Mouse (Mus musculus): ENCODE results near the gene Cxcl5. TPM values are rescaled to one million over a fixed set of nuclear protein-coding genes. Genes with fewer than 3 reads are reported as not detected.

Gene Cxcl5
- polyA plus RNA-seq, 1 experiment from 2014 or later: 0.17 TPM

GRCm38 (mm10) chr5:90771880-90772653, 12.9 kb downstream of the Cxcl5 start, which contains the start of gene Pf4:
Gene Pf4, plus strand, starts transcription at chr5:90772435.
- no peaks in the 10 kb centered on the region for H3K4me1 ChIP-seq (replicated peaks; ENCODE audit: control insufficient read depth, insufficient read depth, low read length)
- WGBS: 88% methylated on average over 16 of the region's 16 CpGs
- no peaks in the 10 kb centered on the region for H3K9me3 ChIP-seq (ENCODE audit: control insufficient read depth, low read length)
- H3K27me3 ChIP-seq (ENCODE audit: control insufficient read depth, insufficient read depth, low read length): no peaks in the 10 kb centered on the region
- DNase-seq (ENCODE audit: low spot score): no peak
- no peak for ATAC-seq (ENCODE audit: low FRiP score)
- H3K4me2 ChIP-seq (replicated peaks; ENCODE audit: low read depth, low read length): no peak within 1 kb of the TSS
- no peaks in the 10 kb centered on the region for H3K36me3 ChIP-seq (ENCODE audit: control insufficient read depth, insufficient read depth, low read length)
- H3K4me3 ChIP-seq (ENCODE audit: low read depth, low read length): no peak within 1 kb of the TSS
- no peak within 1 kb of the TSS for H3K9ac ChIP-seq (ENCODE audit: low read depth, low read length)
- H3K27ac ChIP-seq (ENCODE audit: low read depth, low read length): no peak within 1 kb of the TSS

DNA sequence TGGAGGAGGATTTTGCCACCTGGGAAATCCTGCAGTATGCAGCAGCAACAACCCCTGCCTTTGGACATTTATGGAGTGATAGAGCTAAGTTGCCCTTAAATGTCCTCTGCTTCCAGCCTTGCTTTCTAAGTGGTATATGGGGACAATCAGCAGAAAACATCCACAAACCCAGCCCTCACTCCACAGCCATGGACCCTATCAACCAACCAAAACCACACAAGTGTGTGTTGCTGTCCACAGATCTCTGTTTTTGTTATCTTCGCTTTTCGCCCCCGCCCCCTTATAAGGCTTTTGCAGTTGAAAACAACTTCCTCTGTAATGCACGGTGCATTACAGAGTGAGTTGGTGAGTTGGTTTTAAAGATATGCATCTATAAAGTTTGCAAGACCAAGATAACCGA, 16.4 kb downstream of the Cxcl5 start:
- Histone ChIP-seq H3K27ac (ENCODE audit: low read depth, low read length) (no peak overlapping the region), H3K27me3 (ENCODE audit: control insufficient read depth, insufficient read depth, low read length) (no peaks in the 10 kb centered on the region), H3K9me3 (ENCODE audit: control insufficient read depth, low read length) (no peaks in the 10 kb centered on the region), H3K36me3 (ENCODE audit: control insufficient read depth, insufficient read depth, low read length) (no peaks in the 10 kb centered on the region), H3K9ac (ENCODE audit: low read depth, low read length) (no peak overlapping the region), H3K4me2 (replicated peaks; ENCODE audit: low read depth, low read length) (no peak overlapping the region), H3K4me3 (ENCODE audit: low read depth, low read length) (no peak overlapping the region), H3K4me1 (replicated peaks; ENCODE audit: control insufficient read depth, insufficient read depth, low read length) (no peaks in the 10 kb centered on the region)
- no peak for ATAC-seq (ENCODE audit: low FRiP score)
- 94% methylated on average over 5 of the region's 5 CpGs for WGBS
- DNase-seq (ENCODE audit: low spot score): no peak

- Histone ChIP-seq H3K36me3 (ENCODE audit: control insufficient read depth, insufficient read depth, low read length) (no peaks in the 10 kb centered on the region), H3K9me3 (ENCODE audit: control insufficient read depth, low read length) (no peaks in the 10 kb centered on the region), H3K4me2 (replicated peaks; ENCODE audit: low read depth, low read length) (no peak overlapping the region), H3K27ac (ENCODE audit: low read depth, low read length) (no peak overlapping the region), H3K9ac (ENCODE audit: low read depth, low read length) (no peak overlapping the region), H3K27me3 (ENCODE audit: control insufficient read depth, insufficient read depth, low read length) (no peaks in the 10 kb centered on the region), H3K4me1 (replicated peaks; ENCODE audit: control insufficient read depth, insufficient read depth, low read length) (no peaks in the 10 kb centered on the region), H3K4me3 (ENCODE audit: low read depth, low read length) (no peak overlapping the region)
- DNase-seq (ENCODE audit: low spot score) (no peak), ATAC-seq (ENCODE audit: low FRiP score) (no peak)
- WGBS: 82% methylated on average over 10 of the region's 10 CpGs
Measured at GRCm38 (mm10) chr5:90777621-90778020, 18.5 kb downstream of the Cxcl5 start.

DNA sequence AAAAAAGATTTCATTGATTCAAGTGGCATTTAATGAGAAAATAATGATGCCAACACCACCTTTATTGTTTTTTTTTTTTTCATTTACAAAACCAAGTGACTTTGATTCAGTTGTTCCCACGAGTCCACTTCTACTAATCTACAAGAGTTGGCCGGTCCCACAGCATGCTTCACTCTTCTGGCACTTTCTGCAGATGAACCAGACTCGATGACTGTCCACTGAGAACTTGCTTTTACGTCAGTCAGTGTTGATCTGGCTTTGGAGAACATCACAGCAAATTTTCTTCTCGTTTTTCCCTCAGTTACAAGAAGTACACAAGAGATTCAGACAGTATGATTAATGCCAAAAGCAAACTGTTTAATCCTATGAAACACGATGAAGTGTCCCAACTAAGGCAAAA, 19.7 kb downstream of the Cxcl5 start:
- WGBS: 85% methylated on average over 6 of the region's 6 CpGs
- H3K4me2 ChIP-seq (replicated peaks; ENCODE audit: low read depth, low read length): no peak overlapping the region
- no peak overlapping the region for H3K4me3 ChIP-seq (ENCODE audit: low read depth, low read length)

GRCm38 (mm10) chr5:90783697-90784096, 24.5 kb downstream of the Cxcl5 start:
- Histone ChIP-seq H3K4me2 (replicated peaks; ENCODE audit: low read depth, low read length) (no peak overlapping the region), H3K4me1 (replicated peaks; ENCODE audit: control insufficient read depth, insufficient read depth, low read length) (no peaks in the 10 kb centered on the region), H3K9me3 (ENCODE audit: control insufficient read depth, low read length) (no peaks in the 10 kb centered on the region), H3K9ac (ENCODE audit: low read depth, low read length) (no peak overlapping the region), H3K36me3 (ENCODE audit: control insufficient read depth, insufficient read depth, low read length) (no peaks in the 10 kb centered on the region), H3K27ac (ENCODE audit: low read depth, low read length) (no peak overlapping the region), H3K4me3 (ENCODE audit: low read depth, low read length) (no peak overlapping the region), H3K27me3 (ENCODE audit: control insufficient read depth, insufficient read depth, low read length) (no peaks in the 10 kb centered on the region)
- WGBS: 81% methylated on average over 3 of the region's 3 CpGs
- no peak for ATAC-seq (ENCODE audit: low FRiP score)
- DNase-seq (ENCODE audit: low spot score): no peak

More for the DNA sequence above, 19.7 kb downstream of the Cxcl5 start:
- H3K9me3 ChIP-seq (ENCODE audit: control insufficient read depth, low read length): no peaks in the 10 kb centered on the region
- no peak overlapping the region for H3K9ac ChIP-seq (ENCODE audit: low read depth, low read length)
- no peak overlapping the region for H3K27ac ChIP-seq (ENCODE audit: low read depth, low read length)
- H3K36me3 ChIP-seq (ENCODE audit: control insufficient read depth, insufficient read depth, low read length): no peaks in the 10 kb centered on the region
- no peak for ATAC-seq (ENCODE audit: low FRiP score)
- no peaks in the 10 kb centered on the region for H3K27me3 ChIP-seq (ENCODE audit: control insufficient read depth, insufficient read depth, low read length)
- no peaks in the 10 kb centered on the region for H3K4me1 ChIP-seq (replicated peaks; ENCODE audit: control insufficient read depth, insufficient read depth, low read length)
- no peak for DNase-seq (ENCODE audit: low spot score)

GRCm38 (mm10) chr5:90785659-90786588, 26.8 kb downstream of the Cxcl5 start, which contains the start of gene Cxcl3:
Gene Cxcl3, plus strand, starts transcription at chr5:90786103.
- Histone ChIP-seq H3K9me3 (ENCODE audit: control insufficient read depth, low read length) (no peaks in the 10 kb centered on the region), H3K27me3 (ENCODE audit: control insufficient read depth, insufficient read depth, low read length) (no peaks in the 10 kb centered on the region), H3K36me3 (ENCODE audit: control insufficient read depth, insufficient read depth, low read length) (no peaks in the 10 kb centered on the region), H3K9ac (ENCODE audit: low read depth, low read length) (no peak within 1 kb of the TSS), H3K4me2 (replicated peaks; ENCODE audit: low read depth, low read length) (peak within 1 kb of the TSS; percentile 37), H3K27ac (ENCODE audit: low read depth, low read length) (no peak within 1 kb of the TSS), H3K4me3 (ENCODE audit: low read depth, low read length) (peak within 1 kb of the TSS; percentile 10; the same call in 1 of the 2 replicates), H3K4me1 (replicated peaks; ENCODE audit: control insufficient read depth, insufficient read depth, low read length) (no peaks in the 10 kb centered on the region)
- 18% methylated on average over 24 of the region's 26 CpGs for WGBS
- DNase-seq (ENCODE audit: low spot score) (peak; percentile 49), ATAC-seq (ENCODE audit: low FRiP score) (peak; percentile 84)

GRCm38 (mm10) chr5:90788114-90788513, 29.0 kb downstream of the Cxcl5 start:
- Histone ChIP-seq H3K9ac (ENCODE audit: low read depth, low read length) (no peak overlapping the region), H3K4me3 (ENCODE audit: low read depth, low read length) (no peak overlapping the region), H3K27ac (ENCODE audit: low read depth, low read length) (no peak overlapping the region), H3K4me2 (replicated peaks; ENCODE audit: low read depth, low read length) (no peak overlapping the region), H3K36me3 (ENCODE audit: control insufficient read depth, insufficient read depth, low read length) (no peaks in the 10 kb centered on the region), H3K4me1 (replicated peaks; ENCODE audit: control insufficient read depth, insufficient read depth, low read length) (no peaks in the 10 kb centered on the region), H3K27me3 (ENCODE audit: control insufficient read depth, insufficient read depth, low read length) (no peaks in the 10 kb centered on the region), H3K9me3 (ENCODE audit: control insufficient read depth, low read length) (no peaks in the 10 kb centered on the region)
- 72% methylated on average over 4 of the region's 4 CpGs for WGBS
- ATAC-seq (ENCODE audit: low FRiP score) (no peak), DNase-seq (ENCODE audit: low spot score) (no peak)

GRCm38 (mm10) chr5:90789306-90790073, 30.3 kb downstream of the Cxcl5 start:
- no peaks in the 10 kb centered on the region for H3K36me3 ChIP-seq (ENCODE audit: control insufficient read depth, insufficient read depth, low read length)
- no peak overlapping the region for H3K27ac ChIP-seq (ENCODE audit: low read depth, low read length)
- no peak for ATAC-seq (ENCODE audit: low FRiP score)
- H3K4me3 ChIP-seq (ENCODE audit: low read depth, low read length): no peak overlapping the region
- no peaks in the 10 kb centered on the region for H3K9me3 ChIP-seq (ENCODE audit: control insufficient read depth, low read length)
- H3K4me1 ChIP-seq (replicated peaks; ENCODE audit: control insufficient read depth, insufficient read depth, low read length): no peaks in the 10 kb centered on the region
- 88% methylated on average over 11 of the region's 11 CpGs for WGBS
- no peak overlapping the region for H3K4me2 ChIP-seq (replicated peaks; ENCODE audit: low read depth, low read length)
- H3K27me3 ChIP-seq (ENCODE audit: control insufficient read depth, insufficient read depth, low read length): no peaks in the 10 kb centered on the region
- no peak overlapping the region for H3K9ac ChIP-seq (ENCODE audit: low read depth, low read length)
- DNase-seq (ENCODE audit: low spot score): no peak

All from hindbrain, embryonic 11.5 days (tissue).